In genomic region chr15:80531026-80531425, GRCm38 (mm10) we compare ENCODE assay signal across 30 mouse cellular contexts. TPM values are rescaled to one million over a fixed set of nuclear protein-coding genes. Genes with fewer than 3 reads are reported as not detected.
DNase-seq lines count a peak whose midpoint lies in the region; ATAC-seq lines count a peak whose summit lies in the region.
"Had no signal": no experiment of that assay in that cellular context is flagged by ENCODE, and none has a peak within 500 bp of the region (broad histone marks: within the 10 kb centered on the region; RNA-seq: fewer than 3 reads in every experiment).

No protein-coding gene starts in this region.

- peak overlapping the region; percentile 40 for H3K4me2 ChIP-seq in liver, embryonic 11.5 days
- no peak overlapping the region for H3K4me2 ChIP-seq in intestine, embryonic 15.5 days (replicated peaks)
- H3K4me2 ChIP-seq: lung, embryonic 14.5 days; stomach, embryonic 15.5 days had no signal

- 43% methylated on average over 9 of the region's 9 CpGs for WGBS in liver, embryonic 11.5 days
- 81% methylated on average over 9 of the region's 9 CpGs for WGBS in intestine, embryonic 15.5 days

- no peaks in the 10 kb centered on the region for H3K27me3 ChIP-seq in liver, embryonic 11.5 days (replicated peaks; ENCODE audit: control insufficient read depth, insufficient read depth, low read length)
- H3K27me3 ChIP-seq in intestine, embryonic 15.5 days (replicated peaks) = no peaks in the 10 kb centered on the region
- H3K27me3 ChIP-seq: neural tube, embryonic 15.5 days; stomach, embryonic 15.5 days had no signal

- peak; percentile 45 to 55 for DNase-seq in B cell, adult 2 months
- peak; percentile 24 for DNase-seq in CD4-positive, CD25-positive, alpha-beta regulatory T cell, adult 2 months (ENCODE audit: low read depth, low spot score)
- no peak for DNase-seq in liver, embryonic 11.5 days (ENCODE audit: low spot score)
- no peak for DNase-seq in thymus, postnatal 10 days (ENCODE audit: low spot score in 2 of 2)
- DNase-seq in spleen, postnatal 10 days (ENCODE audit: low spot score in 2 of 2) = no peak
- DNase-seq: cerebellum, adult 2 months; heart, postnatal 10 days; kidney, adult 9 months; kidney, postnatal 36 days; lung, embryonic 14.5 days; lung, postnatal 36 days; right cerebral cortex, postnatal 14 days; spleen, adult 18-20 months had no signal

- ATAC-seq in liver, embryonic 11.5 days (replicated peaks; ENCODE audit: low FRiP score) = peak; percentile 59
- ATAC-seq in megakaryocyte progenitor cell, adult 5-6 weeks (replicated peaks; ENCODE audit: poor library complexity) = peak; percentile 59
- no peak for ATAC-seq in intestine, embryonic 15.5 days

- peak overlapping the region; percentile 48 for H3K9ac ChIP-seq in liver, embryonic 11.5 days (ENCODE audit: low read depth, low read length)
- no peak overlapping the region for H3K9ac ChIP-seq in intestine, embryonic 15.5 days
- H3K9ac ChIP-seq: limb, embryonic 12.5 days; lung, embryonic 14.5 days; midbrain, embryonic 12.5 days; neural tube, embryonic 15.5 days; stomach, embryonic 15.5 days had no signal

- H3K9me3 ChIP-seq in liver, embryonic 11.5 days (ENCODE audit: control insufficient read depth, low read length) = no peaks in the 10 kb centered on the region
- H3K9me3 ChIP-seq in intestine, embryonic 15.5 days = no peaks in the 10 kb centered on the region
- H3K9me3 ChIP-seq: G1E; heart, embryonic 10.5 days; limb, embryonic 12.5 days; midbrain, embryonic 12.5 days; neural tube, embryonic 15.5 days; stomach, embryonic 15.5 days had no signal

- H3K36me3 ChIP-seq in liver, embryonic 11.5 days (ENCODE audit: control insufficient read depth, insufficient read depth, low read length) = no peaks in the 10 kb centered on the region
- no peaks in the 10 kb centered on the region for H3K36me3 ChIP-seq in intestine, embryonic 15.5 days
- H3K36me3 ChIP-seq: G1E; heart, embryonic 10.5 days; limb, embryonic 12.5 days; midbrain, embryonic 12.5 days; neural tube, embryonic 15.5 days; stomach, embryonic 15.5 days had no signal

- no peak overlapping the region for H3K4me3 ChIP-seq in liver, embryonic 11.5 days (ENCODE audit: low read depth, low read length)
- H3K4me3 ChIP-seq in intestine, embryonic 15.5 days (replicated peaks) = no peak overlapping the region
- H3K4me3 ChIP-seq: heart, embryonic 10.5 days; limb, embryonic 12.5 days; midbrain, embryonic 12.5 days; myocyte; neural tube, embryonic 15.5 days; stomach, embryonic 15.5 days had no signal

- peak overlapping the region; percentile 73 for H3K27ac ChIP-seq in liver, embryonic 11.5 days (ENCODE audit: low read depth, low read length)
- H3K27ac ChIP-seq in intestine, embryonic 15.5 days = no peak overlapping the region
- H3K27ac ChIP-seq: limb, embryonic 12.5 days; midbrain, embryonic 12.5 days; stomach, embryonic 15.5 days had no signal

- peaks cover 29% of the 10 kb centered on the region for H3K4me1 ChIP-seq in liver, embryonic 11.5 days (replicated peaks; ENCODE audit: control insufficient read depth, insufficient read depth, low read length)
- no peaks in the 10 kb centered on the region for H3K4me1 ChIP-seq in intestine, embryonic 15.5 days (replicated peaks)
- H3K4me1 ChIP-seq: limb, embryonic 12.5 days; stomach, embryonic 15.5 days had no signal

RNA-seq across cellular contexts. Expression of gene Enthd1, which starts 33.9 kb away (rescaled TPM):
- not detected in 2 replicates for polyA plus RNA-seq in liver, embryonic 11.5 days (2014; fragmentation: Nextera tagmentation; extraction: Ambion mirVana)
- not detected in 2 replicates for total RNA-seq in megakaryocyte progenitor cell, adult 5-6 weeks (2015)
- not detected in 2 replicates for total RNA-seq in megakaryocyte progenitor cell, adult 5-6 weeks (2017)
- not detected in 2 replicates for polyA plus RNA-seq in intestine, embryonic 15.5 days (2015; fragmentation: Nextera tagmentation; extraction: Ambion mirVana)
- total RNA-seq: adrenal gland, postnatal 4 days; common myeloid progenitor, adult 5-6 weeks; gastrocnemius, adult 18-20 months; gastrocnemius, postnatal 4 days; heart, postnatal 10 days; layer of hippocampus, postnatal 25 days had no signal
- polyA plus RNA-seq: cerebellum, adult 2 months; embryonic facial prominence, embryonic 11.5 days; forebrain, embryonic 16.5 days; G1E; heart, embryonic 10.5 days; hindbrain, embryonic 11.5 days; limb, embryonic 12.5 days; lung, embryonic 14.5 days; midbrain, embryonic 12.5 days; myocyte; neural tube, embryonic 15.5 days; stomach, embryonic 15.5 days had no signal

RNA-seq across cellular contexts. Expression of gene Grap2, which starts 41.4 kb away (rescaled TPM):
- 15.7 and 19.1 TPM in 2 replicates for polyA plus RNA-seq in liver, embryonic 11.5 days (2014; fragmentation: Nextera tagmentation; extraction: Ambion mirVana)
- total RNA-seq in megakaryocyte progenitor cell, adult 5-6 weeks (2015) = 0.05 and 1.2 TPM in 2 replicates
- 1.5 and 1.8 TPM in 2 replicates for total RNA-seq in megakaryocyte progenitor cell, adult 5-6 weeks (2017)
- 0.95 and 1.3 TPM in 2 replicates for polyA plus RNA-seq in intestine, embryonic 15.5 days (2015; fragmentation: Nextera tagmentation; extraction: Ambion mirVana)
- polyA plus RNA-seq: forebrain, embryonic 16.5 days; myocyte had no signal

Comparison
In these comparisons a context has a peak if more than half of its experiments do, and no peak if none do; other contexts are left out.
1. DNase-seq: peak in B cell, adult 2 months (2 of 2) and CD4-positive, CD25-positive, alpha-beta regulatory T cell, adult 2 months (single experiment); none in liver, embryonic 11.5 days (single experiment), thymus, postnatal 10 days (0 of 2) and spleen, postnatal 10 days (0 of 2).